In genomic region chr4:63561861-63562675, GRCm38 (mm10) we compare ENCODE assay signal across 11 mouse cellular contexts. TPM values are rescaled to one million over a fixed set of nuclear protein-coding genes. Genes with fewer than 3 reads are reported as not detected.
DNase-seq lines count a peak whose midpoint lies in the region; ATAC-seq lines count a peak whose summit lies in the region.
"Had no signal": no experiment of that assay in that cellular context is flagged by ENCODE, and none has a peak within 500 bp of the region (broad histone marks: within the 10 kb centered on the region; RNA-seq: fewer than 3 reads in every experiment).

No protein-coding gene starts in this region.

- peaks cover 13% of the 10 kb centered on the region for H3K36me3 ChIP-seq in limb, embryonic 13.5 days
- H3K36me3 ChIP-seq in limb, embryonic 10.5 days, result peaks cover 31% of the 10 kb centered on the region

- H3K4me1 ChIP-seq in limb, embryonic 13.5 days, result peaks cover 40% of the 10 kb centered on the region
- peaks cover 56% of the 10 kb centered on the region for H3K4me1 ChIP-seq in limb, embryonic 10.5 days

- no peaks in the 10 kb centered on the region for H3K9me3 ChIP-seq in limb, embryonic 13.5 days
- no peaks in the 10 kb centered on the region for H3K9me3 ChIP-seq in limb, embryonic 10.5 days (replicated peaks)

- no peak for DNase-seq in limb, embryonic 10.5 days (ENCODE audit: low spot score)
- peak; percentile 34 to 44 for DNase-seq in lung, postnatal 4 days
- peak; percentile 77 for DNase-seq in thymus, postnatal 14 days
- DNase-seq in testis, postnatal 14 days (ENCODE audit: low spot score), result no peak
- no peak for DNase-seq in adrenal gland, adult 8-10 months
- no peak for DNase-seq in embryo, embryonic 10 days (ENCODE audit: low spot score)
- DNase-seq: embryo, embryonic 11 days had no signal

- no peak for ATAC-seq in limb, embryonic 13.5 days (ENCODE audit: low FRiP score, low read depth)
- peak; percentile 63 for ATAC-seq in common myeloid progenitor, adult 5-6 weeks (replicated peaks; ENCODE audit: low read depth, poor library complexity, severe bottlenecking)

- no peaks in the 10 kb centered on the region for H3K27me3 ChIP-seq in limb, embryonic 13.5 days
- no peaks in the 10 kb centered on the region for H3K27me3 ChIP-seq in limb, embryonic 10.5 days (ENCODE audit: low read depth, poor library complexity, severe bottlenecking)

- no peak overlapping the region for H3K27ac ChIP-seq in limb, embryonic 13.5 days
- H3K27ac ChIP-seq in limb, embryonic 10.5 days, result no peak overlapping the region

- 0 out of 2 replicates have a peak overlapping the region, but pooled peaks have one; percentile 15 for H3K9ac ChIP-seq in limb, embryonic 13.5 days

- WGBS in limb, embryonic 13.5 days, result 76% methylated on average over 7 of the region's 7 CpGs
- WGBS in limb, embryonic 10.5 days, result 86% methylated on average over 7 of the region's 7 CpGs

- H3K4me3 ChIP-seq in limb, embryonic 13.5 days, result no peak overlapping the region
- no peak overlapping the region for H3K4me3 ChIP-seq in limb, embryonic 10.5 days

- no peak overlapping the region for H3K4me2 ChIP-seq in limb, embryonic 13.5 days (replicated peaks)

RNA-seq across cellular contexts. Expression of gene Tmem268, which starts 3.5 kb away (rescaled TPM):
- polyA plus RNA-seq in limb, embryonic 13.5 days (2015; fragmentation: Nextera tagmentation; extraction: Ambion mirVana), result 8.2 and 8.3 TPM in 2 replicates
- 12.7 and 14.4 TPM in 2 replicates for polyA plus RNA-seq in limb, embryonic 10.5 days (2016; fragmentation: Nextera tagmentation; extraction: Ambion mirVana)
- total RNA-seq in common myeloid progenitor, adult 5-6 weeks (2017), result 14.9 and 33.9 TPM in 2 replicates
- total RNA-seq in adrenal gland, adult 8-10 months (2022), result 10 to 100 TPM; 13.1 to 15.1 (median 14.0) TPM

RNA-seq across cellular contexts. Expression of gene Atp6v1g1, which starts 17.5 kb away (rescaled TPM):
- polyA plus RNA-seq in limb, embryonic 13.5 days (2015; fragmentation: Nextera tagmentation; extraction: Ambion mirVana), result 317 and 318 TPM in 2 replicates
- 204 and 239 TPM in 2 replicates for polyA plus RNA-seq in limb, embryonic 10.5 days (2016; fragmentation: Nextera tagmentation; extraction: Ambion mirVana)
- total RNA-seq in common myeloid progenitor, adult 5-6 weeks (2017), result 75.4 and 77.0 TPM in 2 replicates
- total RNA-seq in adrenal gland, adult 8-10 months (2022), result 100 to 1,000 TPM; 191 to 202 (median 194) TPM

RNA-seq across cellular contexts. Expression of gene Gm11213, which starts 43.0 kb away (rescaled TPM):
- not detected in 2 replicates for polyA plus RNA-seq in limb, embryonic 13.5 days (2015; fragmentation: Nextera tagmentation; extraction: Ambion mirVana)
- not detected in 2 replicates for polyA plus RNA-seq in limb, embryonic 10.5 days (2016; fragmentation: Nextera tagmentation; extraction: Ambion mirVana)
- total RNA-seq in common myeloid progenitor, adult 5-6 weeks (2017), result not detected in 2 replicates
- not detected for total RNA-seq in adrenal gland, adult 8-10 months (2022)
- total RNA-seq: gastrocnemius, adult 18-20 months had no signal
- polyA plus RNA-seq: stomach, embryonic 14.5 days had no signal

Comparison
In these comparisons a context has a peak if more than half of its experiments do, and no peak if none do; other contexts are left out.
1. DNase-seq: peak in lung, postnatal 4 days (2 of 2) and thymus, postnatal 14 days (single experiment); none in limb, embryonic 10.5 days (single experiment), testis, postnatal 14 days (single experiment), adrenal gland, adult 8-10 months (single experiment) and embryo, embryonic 10 days (single experiment).